Mouse (Mus musculus) NIH3T3 (cell line): ENCODE data around the gene Usp7.
"Not testable (repeated sequence)": the region's sequence is repeated elsewhere in the genome, so short reads cannot be mapped to it uniquely, and the experiment has no call there.

ENCODE experiments used
- DNase-seq: peaks from one replicate; pipeline ENCODE4 v3.0.0-alpha.2; 2012; ENCODE audit warnings: low read depth

Usp7 gene

GRCm38 (mm10) chr16:8751555-8752235 is 40.4 kb downstream of the Usp7 start:
- peak; percentile 15 for DNase-seq

- peak; percentile 22 for DNase-seq
Measured at GRCm38 (mm10) chr16:8748904-8749303, 43.2 kb downstream of the Usp7 start.

GRCm38 (mm10) chr16:8748175-8748846 is 43.8 kb downstream of the Usp7 start:
- DNase-seq = peak; percentile 51

- no peak for DNase-seq
Measured at GRCm38 (mm10) chr16:8747772-8748171, 44.3 kb downstream of the Usp7 start.

- no peak for DNase-seq
Measured at GRCm38 (mm10) chr16:8746509-8746908, 45.6 kb downstream of the Usp7 start.

GRCm38 (mm10) chr16:8745751-8746150 is 46.4 kb downstream of the Usp7 start:
- no peak for DNase-seq

GRCm38 (mm10) chr16:8743989-8744388 is 48.1 kb downstream of the Usp7 start:
- DNase-seq = no peak

- no peak for DNase-seq
Measured at GRCm38 (mm10) chr16:8741697-8742096, 50.4 kb downstream of the Usp7 start.

- DNase-seq = peak; percentile 12
Measured at GRCm38 (mm10) chr16:8741110-8741509, 51.0 kb downstream of the Usp7 start.

GRCm38 (mm10) chr16:8738542-8739514 is 53.3 kb downstream of the Usp7 start:
- peak; percentile 94 for DNase-seq

GRCm38 (mm10) chr16:8737666-8738541 is 54.2 kb downstream of the Usp7 start:
- peak; percentile 60 for DNase-seq

- DNase-seq = no peak
Measured at GRCm38 (mm10) chr16:8737341-8737665, 54.8 kb downstream of the Usp7 start.

GRCm38 (mm10) chr16:8736757-8737156 is 55.4 kb downstream of the Usp7 start:
- peak; percentile 27 for DNase-seq

- DNase-seq = peak; percentile 22
Measured at GRCm38 (mm10) chr16:8736032-8736431, 56.1 kb downstream of the Usp7 start.

- no peak for DNase-seq
Measured at GRCm38 (mm10) chr16:8734693-8735092, 57.4 kb downstream of the Usp7 start.

- no peak for DNase-seq
Measured at GRCm38 (mm10) chr16:8733624-8734023, 58.5 kb downstream of the Usp7 start.

GRCm38 (mm10) chr16:8732450-8732849 is 59.7 kb downstream of the Usp7 start:
- not testable (repeated sequence) for DNase-seq

GRCm38 (mm10) chr16:8731630-8732029 is 60.5 kb downstream of the Usp7 start:
- DNase-seq = no peak

GRCm38 (mm10) chr16:8728111-8728748 is 63.9 kb downstream of the Usp7 start:
- DNase-seq = no peak

- no peak for DNase-seq
Measured at GRCm38 (mm10) chr16:8725807-8726206, 66.3 kb downstream of the Usp7 start.

- no peak for DNase-seq
Measured at GRCm38 (mm10) chr16:8724031-8724430, 68.1 kb downstream of the Usp7 start.
